Mouse (Mus musculus) cerebellum, postnatal 14 days (tissue): Measurements from ENCODE around the gene Ubqln5.

Experiments
- DNase-seq, 2 experiments: peaks; one replicate each; pipeline ENCODE4 v3.0.0; 2021; ENCODE audit warnings: mixed read lengths in 2 of 2

The Ubqln5 gene

GRCm38 (mm10) chr7:104129726-104130125 lies at the start of gene Ubqln5:
Ubqln5 (minus strand) TSS chr7:104129826.
- DNase-seq: no peak

GRCm38 (mm10) chr7:104179074-104179473 lies 49.4 kb upstream of the Ubqln5 start:
- no peak for DNase-seq

GRCm38 (mm10) chr7:104178422-104179054 lies 48.9 kb upstream of the Ubqln5 start:
- no peak for DNase-seq

- DNase-seq: no peak
Measured at GRCm38 (mm10) chr7:104175085-104175484, 45.5 kb upstream of the Ubqln5 start.

GRCm38 (mm10) chr7:104169634-104170204 lies 40.1 kb upstream of the Ubqln5 start:
- DNase-seq: no peak

- DNase-seq: no peak
Measured at GRCm38 (mm10) chr7:104167105-104167504, 37.5 kb upstream of the Ubqln5 start.

GRCm38 (mm10) chr7:104150456-104150855 lies 20.8 kb upstream of the Ubqln5 start, which contains the start of gene Ubqlnl:
Ubqlnl (minus strand) TSS chr7:104150556.
- no peak for DNase-seq

GRCm38 (mm10) chr7:104143179-104143578 lies 13.6 kb upstream of the Ubqln5 start, which contains the start of gene Ubqln3:
Ubqln3 (minus strand) TSS chr7:104143279.
- no peak for DNase-seq

GRCm38 (mm10) chr7:104137305-104137704 lies 7.7 kb upstream of the Ubqln5 start, which contains the start of gene Olfr643:
Olfr643 (minus strand) TSS chr7:104137405.
- DNase-seq: no peak

- no peak for DNase-seq
Measured at GRCm38 (mm10) chr7:104104757-104104972, 25.0 kb downstream of the Ubqln5 start, which contains the start of gene Olfr646. Olfr646 (plus strand) TSS chr7:104104873.

GRCm38 (mm10) chr7:104103913-104104756 lies 25.5 kb downstream of the Ubqln5 start:
- no peak for DNase-seq

- no peak for DNase-seq
Measured at GRCm38 (mm10) chr7:104085365-104085764, 44.3 kb downstream of the Ubqln5 start, which contains the start of gene Olfr645. Olfr645 (minus strand) TSS chr7:104085465.
